Mouse (Mus musculus): Measurements from ENCODE around the gene Nufip2.
A peak's percentile ranks its signal among the peaks of the same experiment; 100 is the strongest.

GRCm38 (mm10) chr11:77779240-77779639 is 93.3 kb downstream of the Nufip2 start:
- no peak for TF ChIP-seq CTCF (IDR thresholded peaks at IDR 0.05; ENCODE audit: low read depth)
- 0 out of 2 replicates have a peak, but pooled peaks have one; percentile 64 for TF ChIP-seq EP300 (IDR thresholded peaks at IDR 0.05; ENCODE audit: low read depth)
